Mouse (Mus musculus) testis, adult 2 months (tissue): ENCODE measurements around the gene 4933428G20Rik.

Experiments
- CTCF ChIP-seq: fragments of 200-500 bp; IDR thresholded peaks from 2 replicates; pipeline ENCODE4 v1.5.1; 2012; ENCODE audit warnings: low read depth, mild to moderate bottlenecking, inconsistent platforms, low read length, moderate library complexity; ENCODE audit not compliant: control insufficient read depth, insufficient read depth, insufficient replicate concordance
- POLR2A ChIP-seq: fragments of 200-500 bp; IDR thresholded peaks from 2 replicates; pipeline ENCODE4 v1.6.1; 2012; ENCODE audit warnings: low read depth, mild to moderate bottlenecking, inconsistent platforms, low read length, moderate library complexity; ENCODE audit not compliant: control insufficient read depth

DNA sequence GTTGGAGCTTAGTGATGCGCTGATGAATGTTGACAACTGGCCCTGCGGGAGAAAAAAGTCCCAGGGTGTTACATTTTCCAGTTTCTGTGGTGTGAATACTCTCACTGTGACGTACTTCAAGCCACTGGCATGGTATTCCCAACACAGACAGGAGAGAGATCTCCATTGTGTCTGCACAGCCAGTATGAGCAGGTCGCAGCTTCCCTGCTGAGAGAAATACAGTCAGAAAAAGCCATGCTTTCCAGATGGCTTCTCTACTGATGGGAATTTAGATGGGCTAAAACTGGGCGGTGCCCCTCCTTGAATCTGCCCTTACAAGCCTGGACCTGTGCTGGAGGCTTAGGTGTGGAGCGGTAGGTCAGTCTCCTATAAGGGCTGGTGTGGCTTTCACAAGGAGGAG lies 28.9 kb downstream of the 4933428G20Rik start:
- TF ChIP-seq CTCF (no peak), POLR2A (no peak)
